Mouse (Mus musculus): ENCODE measurements around the gene Sh3bgrl3. TPM values are rescaled to one million over a fixed set of nuclear protein-coding genes. Genes with fewer than 3 reads are reported as not detected.

The Sh3bgrl3 gene
- polyA plus RNA-seq, 1 experiment from 2014 or later = 215 TPM

DNA sequence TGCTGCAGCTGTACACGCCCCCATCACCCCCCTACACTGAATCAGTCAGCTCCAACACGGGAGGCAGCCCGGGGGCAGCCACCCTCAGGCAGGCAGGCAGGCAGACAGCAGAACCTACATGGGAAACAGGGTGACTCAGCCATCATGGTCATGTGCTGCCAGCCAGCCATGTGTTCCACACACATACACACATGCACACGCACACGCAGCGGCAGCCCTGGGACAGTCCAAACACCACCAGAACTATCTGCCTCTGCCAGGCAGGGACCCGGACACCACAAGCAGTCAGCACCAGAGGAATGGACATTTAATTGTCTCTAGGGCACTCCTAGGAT lies 1.5 kb downstream of the Sh3bgrl3 start:
- Histone ChIP-seq H3K9ac (replicated peaks) (peak overlapping the region; percentile 85; the same call in 1 of the 2 replicates), H3K27me3 (ENCODE audit: insufficient read depth, low read length) (no peaks in the 10 kb centered on the region), H3K4me1 (ENCODE audit: insufficient read depth) (peaks cover 46% of the 10 kb centered on the region), H3K36me3 (replicated peaks; ENCODE audit: insufficient read depth, low read length) (peaks cover 7% of the 10 kb centered on the region), H3K9me3 (ENCODE audit: low read length) (no peaks in the 10 kb centered on the region), H3K4me3 (ENCODE audit: low read depth, low read length) (peak overlapping the region; percentile 63; the same call in 1 of the 2 replicates), H3K4me2 (ENCODE audit: low read depth, low read length) (peak overlapping the region; percentile 84), H3K27ac (ENCODE audit: low read depth) (no peak overlapping the region)
- ATAC-seq = no peak
- TF ChIP-seq EP300 (IDR thresholded peaks at IDR 0.05; ENCODE audit: low read depth) = no peak
- TF ChIP-seq CTCF (IDR thresholded peaks at IDR 0.05; ENCODE audit: low read depth) = no peak
- WGBS (ENCODE audit: insufficient replicate concordance) = 78% methylated on average over 7 of the region's 7 CpGs
- DNase-seq = no peak

DNA sequence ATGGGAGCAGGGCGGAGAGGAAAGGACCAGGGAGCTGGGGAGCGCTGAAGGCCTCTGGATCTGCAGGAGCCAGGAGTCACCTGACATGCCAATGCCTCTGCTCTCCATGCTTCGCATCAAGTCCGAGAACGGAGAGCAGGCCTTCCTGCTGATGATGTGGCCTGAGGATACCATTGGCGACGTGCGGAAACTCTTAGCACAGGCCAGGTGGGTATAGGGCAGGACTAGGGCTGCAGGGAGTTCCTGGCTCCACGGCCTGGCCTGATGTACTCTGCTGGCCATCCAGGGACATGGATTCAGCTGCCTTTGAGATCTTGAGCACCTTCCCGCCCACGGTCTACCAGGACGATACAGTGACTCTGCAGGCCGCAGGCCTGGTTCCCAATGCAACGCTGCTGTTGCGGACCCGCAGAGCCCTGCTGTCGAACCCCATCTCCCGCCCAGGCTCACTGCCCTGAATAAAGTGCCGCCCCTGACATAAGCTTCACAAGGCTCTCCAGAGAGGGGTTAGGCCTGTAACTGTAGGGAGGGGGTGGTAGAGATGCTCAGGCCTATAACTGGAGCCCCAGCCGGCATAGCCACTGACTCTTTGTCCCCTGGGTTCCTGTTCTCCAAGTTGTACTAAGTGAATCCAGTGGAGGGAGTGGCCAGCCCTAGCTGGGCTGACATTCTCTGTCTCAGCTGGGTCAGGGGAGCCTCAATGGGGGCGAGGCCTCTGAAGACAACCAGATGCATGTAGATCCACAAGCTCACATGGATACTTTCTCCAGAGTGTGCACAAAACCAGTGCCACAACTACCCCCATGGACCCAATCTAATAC lies 2.1 kb downstream of the Sh3bgrl3 start:
- H3K4me2 ChIP-seq (ENCODE audit: low read depth, low read length) = peak overlapping the region; percentile 84; the same call in 1 of the 2 replicates
- H3K9ac ChIP-seq (replicated peaks) = no peak overlapping the region
- H3K27me3 ChIP-seq (ENCODE audit: insufficient read depth, low read length) = no peaks in the 10 kb centered on the region
- DNase-seq = peak; percentile 15
- no peak for TF ChIP-seq EP300 (IDR thresholded peaks at IDR 0.05; ENCODE audit: low read depth)
- no peak for TF ChIP-seq CTCF (IDR thresholded peaks at IDR 0.05; ENCODE audit: low read depth)
- H3K4me1 ChIP-seq (ENCODE audit: insufficient read depth) = peaks cover 46% of the 10 kb centered on the region
- no peaks in the 10 kb centered on the region for H3K9me3 ChIP-seq (ENCODE audit: low read length)
- H3K4me3 ChIP-seq (ENCODE audit: low read depth, low read length) = no peak overlapping the region
- 87% methylated on average over 21 of the region's 21 CpGs for WGBS (ENCODE audit: insufficient replicate concordance)
- peaks cover 7% of the 10 kb centered on the region for H3K36me3 ChIP-seq (replicated peaks; ENCODE audit: insufficient read depth, low read length)
- H3K27ac ChIP-seq (ENCODE audit: low read depth) = no peak overlapping the region
- no peak for ATAC-seq

DNA sequence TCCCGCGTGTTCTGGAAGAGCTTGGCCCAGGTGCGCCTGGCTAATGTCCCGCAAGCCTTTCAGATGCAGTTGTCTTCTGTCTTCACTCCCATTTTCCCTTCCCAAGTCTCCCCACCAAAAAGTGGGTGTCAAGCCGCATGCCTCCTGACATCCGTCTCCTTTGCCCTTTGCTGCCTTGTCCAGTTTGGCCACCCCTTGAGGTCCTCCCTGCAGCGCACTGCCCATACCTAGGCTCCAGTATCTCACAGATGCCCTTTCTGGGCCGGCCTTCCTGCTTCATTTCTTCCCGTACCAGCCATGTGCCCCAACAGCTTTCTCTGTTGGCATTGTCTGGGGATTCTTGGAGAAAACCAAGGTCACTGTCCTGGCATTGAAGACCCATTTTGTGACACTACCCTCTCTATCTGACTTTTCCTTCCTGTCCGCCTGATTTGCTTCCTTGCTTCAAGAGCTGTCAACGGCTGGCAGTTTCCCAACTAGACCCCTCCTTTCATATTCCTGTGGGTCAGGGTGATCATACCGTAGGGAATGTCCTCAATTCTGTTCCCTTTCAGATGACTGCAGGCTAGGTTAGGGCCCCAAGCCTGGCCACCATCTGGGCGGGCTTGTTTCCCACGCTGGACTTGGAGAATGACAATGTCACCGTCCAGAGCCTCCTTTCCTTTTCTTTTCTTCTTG lies 3.1 kb downstream of the Sh3bgrl3 start:
- no peak for ATAC-seq
- no peaks in the 10 kb centered on the region for H3K9me3 ChIP-seq (ENCODE audit: low read length)
- peaks cover 39% of the 10 kb centered on the region for H3K4me1 ChIP-seq (ENCODE audit: insufficient read depth)
- H3K27ac ChIP-seq (ENCODE audit: low read depth) = no peak overlapping the region
- H3K4me3 ChIP-seq (ENCODE audit: low read depth, low read length) = no peak overlapping the region
- 78% methylated on average over 15 of the region's 15 CpGs for WGBS (ENCODE audit: insufficient replicate concordance)
- H3K9ac ChIP-seq (replicated peaks) = no peak overlapping the region
- H3K4me2 ChIP-seq (ENCODE audit: low read depth, low read length) = no peak overlapping the region
- no peaks in the 10 kb centered on the region for H3K27me3 ChIP-seq (ENCODE audit: insufficient read depth, low read length)
- H3K36me3 ChIP-seq (replicated peaks; ENCODE audit: insufficient read depth, low read length) = no peaks in the 10 kb centered on the region; the same call in none of the 2 replicates
- peak; percentile 15 for DNase-seq
- no peak for TF ChIP-seq EP300 (IDR thresholded peaks at IDR 0.05; ENCODE audit: low read depth)
- TF ChIP-seq CTCF (IDR thresholded peaks at IDR 0.05; ENCODE audit: low read depth) = no peak

DNA sequence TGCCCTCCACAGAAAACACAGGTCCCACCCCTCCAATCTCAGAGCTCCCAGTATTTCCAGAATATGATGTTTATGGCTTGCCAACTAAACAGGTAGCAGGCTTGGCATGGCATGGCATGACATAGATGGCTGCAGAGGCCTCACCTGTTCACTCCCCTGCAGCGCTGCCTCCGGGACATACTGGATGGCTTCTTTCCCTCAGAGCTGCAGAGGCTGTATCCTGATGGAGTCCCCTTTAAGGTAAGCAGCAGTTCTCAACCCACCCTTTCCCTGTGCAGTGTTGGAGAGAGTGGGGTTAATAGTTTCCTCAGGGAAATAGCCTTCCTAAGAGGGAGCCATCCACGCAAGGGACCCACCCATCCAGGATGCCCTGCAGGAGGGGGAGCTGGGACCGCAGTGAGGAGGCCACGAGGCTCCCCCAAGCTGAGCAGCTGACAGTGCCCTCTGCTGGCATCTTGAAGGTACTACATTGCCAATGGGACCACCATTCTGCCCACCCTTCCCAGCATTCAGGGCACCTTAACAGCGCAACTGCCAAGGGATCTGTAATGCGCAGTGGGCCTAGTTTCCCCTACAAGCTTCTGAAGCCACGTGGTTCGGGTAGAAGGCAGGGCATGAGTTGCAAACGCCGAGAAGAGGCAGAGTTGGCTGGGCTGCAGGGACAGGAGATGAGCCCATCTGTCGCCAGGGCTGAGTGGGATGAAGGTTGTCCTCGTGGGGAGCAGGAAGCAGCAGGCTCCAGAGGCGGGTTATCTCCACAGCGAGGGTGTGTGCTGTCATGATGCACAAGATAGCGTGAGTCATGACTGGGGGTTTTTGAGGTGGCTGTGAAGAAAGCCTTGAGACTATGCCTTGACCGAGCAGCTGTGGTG lies 4.7 kb downstream of the Sh3bgrl3 start:
- H3K27me3 ChIP-seq (ENCODE audit: insufficient read depth, low read length) = no peaks in the 10 kb centered on the region
- H3K36me3 ChIP-seq (replicated peaks; ENCODE audit: insufficient read depth, low read length) = no peaks in the 10 kb centered on the region; the same call in 1 of the 2 replicates
- H3K4me2 ChIP-seq (ENCODE audit: low read depth, low read length) = peak overlapping the region; percentile 31; the same call in 1 of the 2 replicates
- WGBS (ENCODE audit: insufficient replicate concordance) = 15% methylated on average over 17 of the region's 17 CpGs
- ATAC-seq (peak; percentile 14; the same call in 1 of the 2 replicates), DNase-seq (peak; percentile 64)
- no peaks in the 10 kb centered on the region for H3K9me3 ChIP-seq (ENCODE audit: low read length)
- TF ChIP-seq EP300 (IDR thresholded peaks at IDR 0.05; ENCODE audit: low read depth) (no peak), CTCF (IDR thresholded peaks at IDR 0.05; ENCODE audit: low read depth) (peak; percentile 98)
- H3K27ac ChIP-seq (ENCODE audit: low read depth) = no peak overlapping the region
- no peak overlapping the region for H3K9ac ChIP-seq (replicated peaks)
- H3K4me3 ChIP-seq (ENCODE audit: low read depth, low read length) = no peak overlapping the region
- H3K4me1 ChIP-seq (ENCODE audit: insufficient read depth) = peaks cover 35% of the 10 kb centered on the region

DNA sequence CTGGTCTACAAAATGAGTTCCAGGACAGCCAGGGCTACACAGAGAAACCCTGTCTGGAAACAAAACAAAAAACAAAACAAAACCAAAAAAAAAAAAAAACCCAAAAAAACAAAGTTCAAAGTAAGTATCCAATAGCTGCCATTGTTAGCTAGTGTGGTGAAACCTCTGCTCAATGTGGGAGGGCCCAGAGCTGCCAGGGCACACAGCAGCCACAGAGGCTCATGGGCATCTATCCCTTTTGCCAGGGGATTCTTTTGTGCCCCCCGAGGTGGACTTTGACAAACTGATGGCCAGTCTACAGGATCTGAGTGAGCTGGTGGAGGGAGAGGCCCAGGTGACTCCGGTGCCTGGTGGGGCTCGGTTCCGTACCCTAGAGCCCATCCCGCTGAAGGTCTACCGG lies 5.4 kb downstream of the Sh3bgrl3 start:
- Histone ChIP-seq H3K4me1 (ENCODE audit: insufficient read depth) (peaks cover 38% of the 10 kb centered on the region), H3K4me3 (ENCODE audit: low read depth, low read length) (no peak overlapping the region), H3K4me2 (ENCODE audit: low read depth, low read length) (no peak overlapping the region), H3K9me3 (ENCODE audit: low read length) (no peaks in the 10 kb centered on the region), H3K27me3 (ENCODE audit: insufficient read depth, low read length) (no peaks in the 10 kb centered on the region), H3K36me3 (replicated peaks; ENCODE audit: insufficient read depth, low read length) (no peaks in the 10 kb centered on the region; the same call in 1 of the 2 replicates), H3K9ac (replicated peaks) (no peak overlapping the region), H3K27ac (ENCODE audit: low read depth) (no peak overlapping the region)
- DNase-seq (peak; percentile 11), ATAC-seq (no peak)
- 90% methylated on average over 6 of the region's 6 CpGs for WGBS (ENCODE audit: insufficient replicate concordance)
- no peak for TF ChIP-seq EP300 (IDR thresholded peaks at IDR 0.05; ENCODE audit: low read depth)
- TF ChIP-seq CTCF (IDR thresholded peaks at IDR 0.05; ENCODE audit: low read depth) = no peak

Measured in liver, postnatal 0 days (tissue).